Mouse (Mus musculus): ENCODE data around the gene Krt1. TPM values are rescaled to one million over a fixed set of nuclear protein-coding genes. Genes with fewer than 3 reads are reported as not detected.

Gene Krt1
- polyA plus RNA-seq (2015; fragmentation: Nextera tagmentation; extraction: Ambion mirVana): 0.48 and 0.49 TPM in 2 replicates

GRCm38 (mm10) chr15:101850694-101851093, at the start of gene Krt1:
Krt1 (minus strand) TSS chr15:101850794.
- Histone ChIP-seq H3K27me3 (replicated peaks; ENCODE audit: control insufficient read depth, insufficient read depth, low read length) (peaks cover 7% of the 10 kb centered on the region), H3K9me3 (ENCODE audit: control insufficient read depth, low read length) (no peaks in the 10 kb centered on the region), H3K36me3 (ENCODE audit: control insufficient read depth, insufficient read depth, low read length) (no peaks in the 10 kb centered on the region), H3K27ac (ENCODE audit: low read length) (no peak within 1 kb of the TSS), H3K9ac (ENCODE audit: low read depth, low read length) (no peak within 1 kb of the TSS), H3K4me3 (ENCODE audit: low read length) (no peak within 1 kb of the TSS), H3K4me1 (ENCODE audit: control insufficient read depth, insufficient read depth, low read length) (no peaks in the 10 kb centered on the region), H3K4me2 (ENCODE audit: low read depth, low read length) (no peak within 1 kb of the TSS)
- WGBS: 60% methylated on average over 6 of the region's 6 CpGs
- no peak for ATAC-seq

- no peaks in the 10 kb centered on the region for H3K4me1 ChIP-seq (ENCODE audit: control insufficient read depth, insufficient read depth, low read length)
- no peaks in the 10 kb centered on the region for H3K27me3 ChIP-seq (replicated peaks; ENCODE audit: control insufficient read depth, insufficient read depth, low read length)
- 91% methylated on average over 4 of the region's 4 CpGs for WGBS
- no peaks in the 10 kb centered on the region for H3K36me3 ChIP-seq (ENCODE audit: control insufficient read depth, insufficient read depth, low read length)
- H3K27ac ChIP-seq (ENCODE audit: low read length): no peak overlapping the region
- H3K4me3 ChIP-seq (ENCODE audit: low read length): no peak overlapping the region
- ATAC-seq: no peak
- no peak overlapping the region for H3K4me2 ChIP-seq (ENCODE audit: low read depth, low read length)
- H3K9ac ChIP-seq (ENCODE audit: low read depth, low read length): no peak overlapping the region
- H3K9me3 ChIP-seq (ENCODE audit: control insufficient read depth, low read length): no peaks in the 10 kb centered on the region
Measured at GRCm38 (mm10) chr15:101895216-101895615, 44.6 kb upstream of the Krt1 start.

- Histone ChIP-seq H3K4me3 (ENCODE audit: low read length) (no peak within 1 kb of the TSS), H3K27me3 (replicated peaks; ENCODE audit: control insufficient read depth, insufficient read depth, low read length) (no peaks in the 10 kb centered on the region), H3K4me1 (ENCODE audit: control insufficient read depth, insufficient read depth, low read length) (no peaks in the 10 kb centered on the region), H3K9me3 (ENCODE audit: control insufficient read depth, low read length) (no peaks in the 10 kb centered on the region), H3K9ac (ENCODE audit: low read depth, low read length) (no peak within 1 kb of the TSS), H3K36me3 (ENCODE audit: control insufficient read depth, insufficient read depth, low read length) (no peaks in the 10 kb centered on the region), H3K4me2 (ENCODE audit: low read depth, low read length) (no peak within 1 kb of the TSS), H3K27ac (ENCODE audit: low read length) (no peak within 1 kb of the TSS)
- WGBS: 65% methylated on average over 4 of the region's 4 CpGs
- no peak for ATAC-seq
Measured at GRCm38 (mm10) chr15:101892820-101893219, 42.2 kb upstream of the Krt1 start, which contains the start of gene Krt76. Krt76 (minus strand) TSS chr15:101892920.

GRCm38 (mm10) chr15:101879776-101880175, 29.2 kb upstream of the Krt1 start:
- H3K9ac ChIP-seq (ENCODE audit: low read depth, low read length): no peak overlapping the region
- no peaks in the 10 kb centered on the region for H3K9me3 ChIP-seq (ENCODE audit: control insufficient read depth, low read length)
- H3K36me3 ChIP-seq (ENCODE audit: control insufficient read depth, insufficient read depth, low read length): no peaks in the 10 kb centered on the region
- H3K4me2 ChIP-seq (ENCODE audit: low read depth, low read length): no peak overlapping the region
- no peak for ATAC-seq
- 30% methylated on average over 11 of the region's 11 CpGs for WGBS
- no peak overlapping the region for H3K4me3 ChIP-seq (ENCODE audit: low read length)
- H3K4me1 ChIP-seq (ENCODE audit: control insufficient read depth, insufficient read depth, low read length): no peaks in the 10 kb centered on the region
- H3K27ac ChIP-seq (ENCODE audit: low read length): no peak overlapping the region
- peaks cover 6% of the 10 kb centered on the region for H3K27me3 ChIP-seq (replicated peaks; ENCODE audit: control insufficient read depth, insufficient read depth, low read length)

DNA sequence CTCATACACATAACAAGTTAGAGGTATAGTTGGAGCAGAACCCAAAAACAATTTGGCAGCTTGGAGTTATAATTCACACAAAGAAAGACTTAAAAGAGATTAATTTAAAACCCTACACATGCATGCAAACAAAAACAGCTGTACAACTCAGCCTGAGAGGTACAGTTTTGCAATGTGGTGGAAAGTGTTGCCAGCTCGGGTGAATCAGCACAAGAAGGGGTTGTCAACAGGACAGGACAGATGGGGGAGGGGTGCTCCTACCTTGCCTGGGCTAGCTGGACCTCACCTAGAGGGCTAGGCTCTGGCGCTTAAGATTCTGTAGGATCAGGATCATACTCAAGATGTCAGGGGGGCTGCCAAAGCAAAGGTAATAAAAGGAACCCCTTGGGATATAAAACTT, 27.4 kb upstream of the Krt1 start:
- no peak overlapping the region for H3K27ac ChIP-seq (ENCODE audit: low read length)
- WGBS: 62% methylated on average over 2 of the region's 2 CpGs
- no peak for ATAC-seq
- H3K27me3 ChIP-seq (replicated peaks; ENCODE audit: control insufficient read depth, insufficient read depth, low read length): peaks cover 9% of the 10 kb centered on the region
- H3K9me3 ChIP-seq (ENCODE audit: control insufficient read depth, low read length): no peaks in the 10 kb centered on the region
- no peak overlapping the region for H3K4me3 ChIP-seq (ENCODE audit: low read length)
- H3K36me3 ChIP-seq (ENCODE audit: control insufficient read depth, insufficient read depth, low read length): no peaks in the 10 kb centered on the region
- no peak overlapping the region for H3K4me2 ChIP-seq (ENCODE audit: low read depth, low read length)
- no peaks in the 10 kb centered on the region for H3K4me1 ChIP-seq (ENCODE audit: control insufficient read depth, insufficient read depth, low read length)
- H3K9ac ChIP-seq (ENCODE audit: low read depth, low read length): no peak overlapping the region

- Histone ChIP-seq H3K27ac (ENCODE audit: low read length) (no peak overlapping the region), H3K9me3 (ENCODE audit: control insufficient read depth, low read length) (no peaks in the 10 kb centered on the region), H3K9ac (ENCODE audit: low read depth, low read length) (no peak overlapping the region), H3K27me3 (replicated peaks; ENCODE audit: control insufficient read depth, insufficient read depth, low read length) (peaks cover 17% of the 10 kb centered on the region), H3K4me2 (ENCODE audit: low read depth, low read length) (no peak overlapping the region), H3K4me3 (ENCODE audit: low read length) (no peak overlapping the region), H3K4me1 (ENCODE audit: control insufficient read depth, insufficient read depth, low read length) (no peaks in the 10 kb centered on the region), H3K36me3 (ENCODE audit: control insufficient read depth, insufficient read depth, low read length) (no peaks in the 10 kb centered on the region)
- ATAC-seq: no peak
- WGBS: 70% methylated on average over 1 of the region's 1 CpGs
Measured at GRCm38 (mm10) chr15:101874383-101874782, 23.8 kb upstream of the Krt1 start.

DNA sequence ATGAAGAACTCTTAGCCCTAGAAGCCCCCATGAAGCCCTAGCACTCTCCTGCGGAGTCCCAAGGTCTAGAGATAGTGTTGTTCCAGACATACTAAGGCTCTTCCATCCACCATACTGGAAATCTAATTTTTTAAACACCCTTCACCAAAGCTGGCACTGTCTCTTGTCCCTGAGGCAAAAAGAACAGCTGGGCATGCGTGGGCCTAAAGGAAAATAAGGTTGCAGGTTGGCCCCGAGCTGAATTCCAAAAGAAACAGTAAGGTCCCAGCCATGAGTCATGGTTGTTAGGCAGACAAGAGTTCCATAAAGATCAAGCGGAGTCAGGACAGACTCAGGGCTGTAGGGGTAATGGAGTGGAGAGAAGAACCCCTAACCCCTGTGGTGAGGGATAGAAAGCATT, 22.6 kb upstream of the Krt1 start:
- no peak for ATAC-seq
- Histone ChIP-seq H3K27ac (ENCODE audit: low read length) (no peak overlapping the region), H3K27me3 (replicated peaks; ENCODE audit: control insufficient read depth, insufficient read depth, low read length) (peaks cover 19% of the 10 kb centered on the region), H3K4me2 (ENCODE audit: low read depth, low read length) (no peak overlapping the region), H3K4me1 (ENCODE audit: control insufficient read depth, insufficient read depth, low read length) (no peaks in the 10 kb centered on the region), H3K9ac (ENCODE audit: low read depth, low read length) (no peak overlapping the region), H3K4me3 (ENCODE audit: low read length) (no peak overlapping the region), H3K9me3 (ENCODE audit: control insufficient read depth, low read length) (no peaks in the 10 kb centered on the region), H3K36me3 (ENCODE audit: control insufficient read depth, insufficient read depth, low read length) (no peaks in the 10 kb centered on the region)
- WGBS: 73% methylated on average over 4 of the region's 4 CpGs

DNA sequence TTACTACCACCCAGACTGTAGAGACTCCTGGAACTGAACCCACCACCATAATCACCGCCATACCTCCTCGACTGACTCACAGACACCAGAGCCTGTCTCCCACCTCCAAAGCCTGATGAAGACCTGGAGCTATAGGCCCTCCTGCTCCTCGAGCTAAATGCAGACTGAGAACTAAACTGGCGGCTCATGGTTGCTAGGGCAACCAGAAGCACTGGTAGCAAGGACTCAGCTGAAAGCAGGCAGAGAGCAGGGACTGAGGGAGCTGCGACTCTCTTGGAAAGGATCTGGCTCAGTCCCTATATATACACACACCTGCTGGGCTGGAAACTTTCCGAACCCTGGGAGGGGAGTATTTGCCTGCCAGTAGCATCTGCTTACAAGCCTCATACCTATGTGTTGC, 18.8 kb upstream of the Krt1 start, which contains the start of gene Krt77:
Krt77 (minus strand) TSS at position 275 of the 400 bp plus-strand sequence.
- H3K9ac ChIP-seq (ENCODE audit: low read depth, low read length): no peak within 1 kb of the TSS
- H3K9me3 ChIP-seq (ENCODE audit: control insufficient read depth, low read length): no peaks in the 10 kb centered on the region
- WGBS: 30% methylated on average over 6 of the region's 6 CpGs
- ATAC-seq: no peak
- peaks cover 17% of the 10 kb centered on the region; the same call in 1 of the 2 replicates for H3K27me3 ChIP-seq (replicated peaks; ENCODE audit: control insufficient read depth, insufficient read depth, low read length)
- H3K27ac ChIP-seq (ENCODE audit: low read length): no peak within 1 kb of the TSS
- no peaks in the 10 kb centered on the region for H3K36me3 ChIP-seq (ENCODE audit: control insufficient read depth, insufficient read depth, low read length)
- no peak within 1 kb of the TSS for H3K4me2 ChIP-seq (ENCODE audit: low read depth, low read length)
- H3K4me1 ChIP-seq (ENCODE audit: control insufficient read depth, insufficient read depth, low read length): no peaks in the 10 kb centered on the region
- H3K4me3 ChIP-seq (ENCODE audit: low read length): no peak within 1 kb of the TSS

GRCm38 (mm10) chr15:101866754-101867153, 16.2 kb upstream of the Krt1 start:
- no peak for ATAC-seq
- 82% methylated on average over 7 of the region's 7 CpGs for WGBS
- H3K9me3 ChIP-seq (ENCODE audit: control insufficient read depth, low read length): no peaks in the 10 kb centered on the region

More at GRCm38 (mm10) chr15:101866754-101867153, 16.2 kb upstream of the Krt1 start:
- H3K4me1 ChIP-seq (ENCODE audit: control insufficient read depth, insufficient read depth, low read length): no peaks in the 10 kb centered on the region
- no peak overlapping the region for H3K27ac ChIP-seq (ENCODE audit: low read length)
- H3K9ac ChIP-seq (ENCODE audit: low read depth, low read length): no peak overlapping the region
- peaks cover 8% of the 10 kb centered on the region; the same call in 1 of the 2 replicates for H3K27me3 ChIP-seq (replicated peaks; ENCODE audit: control insufficient read depth, insufficient read depth, low read length)
- H3K36me3 ChIP-seq (ENCODE audit: control insufficient read depth, insufficient read depth, low read length): no peaks in the 10 kb centered on the region
- no peak overlapping the region for H3K4me3 ChIP-seq (ENCODE audit: low read length)
- no peak overlapping the region for H3K4me2 ChIP-seq (ENCODE audit: low read depth, low read length)

Measured in intestine, embryonic 16.5 days (tissue).